Mouse (Mus musculus) thymus, adult 18-20 months (tissue): ENCODE results near the gene Dnah9.

Experiments
- DNase-seq, 2 experiments: peaks; one replicate each; pipeline ENCODE4 v3.0.0; 2022; ENCODE audit warnings: mixed read lengths in 2 of 2

The Dnah9 gene

DNA sequence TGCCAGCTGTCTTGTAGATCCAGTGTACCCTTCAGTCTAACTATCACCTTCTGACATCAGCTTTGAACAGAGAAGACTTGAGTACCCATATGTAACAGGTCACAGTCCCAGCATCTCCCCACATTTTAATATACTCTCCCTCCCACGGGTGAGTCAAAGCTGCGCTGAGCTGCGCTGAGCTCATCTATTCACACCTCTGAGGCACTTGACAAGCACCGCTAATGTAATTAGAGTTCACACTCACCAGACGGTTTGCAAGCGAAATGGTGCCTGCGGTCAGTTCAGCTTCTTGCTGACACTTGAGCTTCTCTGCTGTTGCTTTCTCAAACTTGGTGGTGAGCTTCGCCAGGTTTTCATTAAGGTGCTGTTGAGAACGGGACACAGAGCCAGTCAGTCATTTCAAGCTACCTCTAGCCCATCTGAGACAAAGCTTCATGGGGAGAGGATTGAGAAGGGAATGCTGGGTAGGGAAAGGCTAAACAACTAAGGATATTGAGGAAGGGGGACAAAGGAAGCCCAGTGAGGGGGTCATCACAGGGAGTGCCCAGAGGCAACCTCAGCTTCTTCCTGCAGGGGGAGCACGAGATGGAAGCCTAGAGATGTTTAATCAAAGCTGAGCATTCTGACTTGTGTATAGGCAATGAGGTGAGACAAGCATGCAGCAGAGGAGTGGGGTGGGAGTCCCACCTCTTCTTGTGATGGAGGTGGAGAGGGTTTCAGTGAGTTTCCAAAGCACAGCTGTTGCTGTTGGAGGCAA is 249.7 kb downstream of the Dnah9 start:
- DNase-seq, result no peak

DNA sequence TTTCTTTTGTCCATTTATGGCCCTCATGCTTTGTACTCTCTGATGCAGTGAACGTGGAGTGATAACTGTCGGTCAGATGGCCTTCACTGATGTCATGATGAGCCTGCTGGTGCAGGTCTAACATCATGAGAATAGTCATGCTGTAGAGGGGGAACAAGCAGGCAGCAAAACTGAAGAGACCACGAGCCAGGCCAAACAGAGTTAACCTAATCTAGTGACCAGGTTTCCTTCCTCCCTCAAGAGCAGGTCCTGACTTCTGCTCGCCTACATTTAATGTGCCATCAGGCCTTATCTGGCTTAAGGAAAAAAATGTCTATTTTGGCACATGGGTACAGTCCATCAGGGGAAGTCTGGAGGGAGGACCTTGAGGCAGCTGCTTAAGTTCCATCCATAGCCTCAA is 259.2 kb downstream of the Dnah9 start:
- DNase-seq, result no peak

DNA sequence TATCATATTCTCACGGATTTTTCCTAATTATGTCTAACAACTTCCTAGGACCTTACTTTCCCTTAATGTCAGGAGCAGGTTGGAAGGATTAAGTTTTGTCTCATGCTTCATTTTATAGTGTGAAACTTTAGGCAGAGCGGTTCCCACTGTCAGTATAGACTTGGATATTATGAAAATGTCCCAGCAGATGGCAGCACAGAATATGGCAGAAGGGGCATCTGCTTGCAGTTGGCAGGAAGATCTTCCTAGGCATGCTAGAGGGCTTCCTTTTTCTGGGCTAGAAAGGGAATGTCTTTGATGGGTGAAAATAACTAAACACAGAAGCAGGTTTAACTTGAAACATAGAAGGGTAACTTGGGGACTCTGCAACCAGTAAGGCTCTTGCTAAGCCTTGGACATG is 262.9 kb downstream of the Dnah9 start:
- no peak for DNase-seq

- DNase-seq, result no peak
Observed at GRCm38 (mm10) chr11:65903944-65904343, 264.4 kb downstream of the Dnah9 start.

DNA sequence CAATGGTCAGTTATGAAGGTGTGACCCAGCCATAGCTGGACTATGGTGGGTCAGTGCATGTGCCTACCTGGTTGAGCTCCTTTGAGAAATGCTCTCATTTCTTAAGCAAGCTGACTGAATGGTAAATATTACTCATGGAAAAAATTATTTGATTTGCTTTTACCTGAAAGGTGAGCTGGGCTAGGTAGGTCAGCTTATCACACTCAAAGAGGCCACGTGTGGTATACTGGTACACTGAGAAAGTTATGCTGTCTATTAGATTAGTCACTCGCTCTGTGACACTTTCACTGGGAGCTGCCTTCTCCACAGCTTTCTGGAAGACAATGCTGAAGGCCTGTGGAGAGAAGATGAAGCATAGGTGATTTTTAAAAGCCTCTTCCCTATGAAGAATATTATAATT is 286.9 kb downstream of the Dnah9 start:
- no peak for DNase-seq

GRCm38 (mm10) chr11:65877146-65877775 is 291.1 kb downstream of the Dnah9 start:
- no peak for DNase-seq

DNA sequence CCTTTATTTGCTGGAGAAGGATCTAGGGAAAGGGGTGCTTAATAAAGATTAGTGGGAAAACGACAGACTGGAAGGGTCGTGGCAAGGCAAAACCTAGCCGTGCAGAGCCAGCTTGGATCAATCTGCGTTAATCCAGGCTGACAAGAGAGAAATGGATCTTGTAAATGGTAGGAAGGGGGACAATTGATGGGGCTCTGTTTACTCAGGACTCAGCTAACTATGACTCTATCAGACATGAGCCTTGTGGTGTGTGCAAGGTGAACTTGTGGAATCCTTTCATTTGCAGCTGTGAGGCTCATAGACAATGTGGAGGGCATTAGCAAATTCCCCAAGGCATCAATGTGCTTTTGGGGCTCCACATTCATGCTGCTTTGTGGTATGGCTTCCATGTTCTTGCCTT is 306.9 kb downstream of the Dnah9 start:
- DNase-seq, result no peak

DNA sequence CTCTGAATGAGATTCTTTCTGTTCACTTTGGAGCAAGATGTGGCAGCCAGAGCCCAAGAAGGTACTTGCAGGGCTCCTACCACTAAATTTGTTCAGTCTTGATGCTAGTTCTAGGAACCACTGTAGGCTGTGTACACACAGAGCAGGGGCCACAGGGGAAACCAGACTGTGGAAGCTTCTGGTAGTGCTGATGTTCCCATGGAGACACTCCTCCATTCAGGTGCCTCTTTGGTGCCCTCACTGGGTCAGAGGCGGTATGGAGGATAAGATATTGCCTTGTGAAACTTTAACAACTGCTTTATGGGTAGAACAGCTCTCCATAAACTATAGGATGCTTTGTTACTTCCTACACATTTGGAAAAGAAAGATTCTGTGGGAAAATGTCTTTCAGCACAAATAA is 316.3 kb downstream of the Dnah9 start:
- no peak for DNase-seq

DNA sequence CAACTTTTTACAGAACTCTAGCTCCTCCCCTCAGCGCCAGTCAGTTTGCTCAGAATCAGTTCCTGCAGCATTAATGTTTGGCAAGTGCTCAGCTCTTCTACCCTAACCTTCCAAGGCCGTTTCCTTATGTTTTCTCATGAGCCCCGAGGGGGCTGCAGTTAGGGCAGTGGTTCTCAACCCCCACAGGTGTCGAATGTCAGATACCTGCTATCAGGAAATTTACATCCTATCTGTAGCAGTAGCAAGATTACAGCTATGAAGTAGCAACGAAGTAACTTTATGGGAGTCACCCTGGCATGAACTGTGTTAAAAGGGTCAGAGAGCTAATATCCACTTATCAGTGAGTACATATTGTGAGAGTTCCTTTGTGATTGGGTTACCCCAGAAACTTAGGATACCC is 321.9 kb downstream of the Dnah9 start:
- no peak for DNase-seq

GRCm38 (mm10) chr11:65838999-65839398 is 329.4 kb downstream of the Dnah9 start:
- DNase-seq, result no peak

GRCm38 (mm10) chr11:65824556-65824955 is 343.8 kb downstream of the Dnah9 start:
- DNase-seq, result no peak

- peak; percentile 12 to 18 for DNase-seq
Observed at GRCm38 (mm10) chr11:65820877-65821276, 347.5 kb downstream of the Dnah9 start.

DNA sequence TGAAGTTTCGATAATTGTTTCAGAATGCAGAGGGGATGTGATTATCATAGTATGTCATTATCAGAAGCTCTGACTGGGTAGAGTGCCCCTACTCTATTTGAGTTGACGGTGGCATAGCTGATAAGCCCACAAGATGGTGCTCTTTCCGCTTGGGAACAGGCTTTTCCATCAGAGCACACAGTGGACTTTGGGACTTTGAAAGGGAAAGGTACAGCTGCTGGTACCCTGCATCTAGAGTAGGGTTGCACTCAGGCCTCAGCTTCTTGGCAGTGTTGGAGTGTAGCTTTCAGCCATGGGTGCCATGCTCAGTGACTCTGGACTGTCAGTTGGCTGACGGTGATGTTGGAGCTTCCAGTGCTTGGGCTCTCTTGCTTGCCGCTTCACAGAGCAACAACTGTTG is 348.1 kb downstream of the Dnah9 start:
- DNase-seq, result no peak

DNA sequence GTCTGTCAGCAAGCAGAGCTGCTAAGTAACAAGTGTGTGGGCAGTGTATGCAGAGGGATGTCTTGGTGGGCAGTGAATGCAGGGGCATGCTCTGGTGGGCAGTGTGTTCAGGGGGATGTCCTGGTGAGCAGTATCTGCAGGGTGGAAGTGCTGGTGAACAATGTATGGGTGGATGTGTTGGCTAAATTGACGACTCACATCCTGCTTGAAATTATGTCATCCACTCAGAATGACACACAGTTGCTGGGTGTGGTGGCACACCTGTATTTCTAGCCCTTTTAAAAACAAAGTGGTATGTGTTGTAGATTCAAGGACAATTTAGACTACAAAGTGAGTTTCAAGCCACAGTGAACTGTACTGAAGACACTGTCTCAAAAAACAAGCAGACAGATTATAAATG is 350.2 kb downstream of the Dnah9 start:
- DNase-seq, result no peak

- no peak for DNase-seq
Observed at GRCm38 (mm10) chr11:65816237-65816636, 352.1 kb downstream of the Dnah9 start.

DNA sequence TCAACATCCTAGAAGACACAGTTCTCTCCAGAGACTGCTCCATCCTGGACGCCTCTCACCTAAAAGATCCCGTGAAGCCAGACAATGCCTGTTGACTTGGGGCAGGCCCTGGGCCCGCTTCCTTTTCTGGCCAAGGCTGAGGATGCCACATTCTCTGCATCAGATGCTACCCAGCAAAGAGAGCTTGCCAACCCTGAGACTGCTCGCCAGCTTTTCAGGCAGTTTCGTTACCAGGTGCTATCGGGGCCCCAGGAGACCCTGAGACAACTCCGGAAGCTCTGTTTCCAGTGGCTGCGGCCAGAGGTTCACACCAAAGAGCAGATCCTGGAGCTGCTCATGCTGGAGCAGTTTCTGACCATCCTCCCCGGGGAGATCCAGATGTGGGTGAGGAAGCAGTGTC is 354.0 kb downstream of the Dnah9 start:
- DNase-seq, result no peak

GRCm38 (mm10) chr11:65812088-65812487 is 356.3 kb downstream of the Dnah9 start:
- no peak for DNase-seq

DNA sequence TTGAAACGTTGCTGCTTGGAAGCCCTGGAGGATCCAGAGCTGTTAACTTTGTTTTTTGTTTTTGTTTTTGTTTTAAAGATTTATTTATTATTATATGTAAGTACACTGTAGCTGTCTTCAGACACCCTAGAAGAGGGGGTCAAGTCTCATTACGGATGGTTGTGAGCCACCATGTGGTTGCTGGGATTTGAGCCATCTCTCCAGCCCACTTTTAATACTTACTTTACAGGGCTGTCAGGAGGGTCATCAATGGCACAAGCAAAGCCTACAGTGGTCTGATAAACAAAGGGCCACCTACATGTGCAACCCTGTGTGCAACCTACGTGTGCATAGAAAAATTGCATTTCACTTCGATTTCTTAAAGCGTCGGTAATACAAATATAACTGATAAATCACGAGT is 360.8 kb downstream of the Dnah9 start:
- no peak for DNase-seq

GRCm38 (mm10) chr11:65806909-65807504 is 361.3 kb downstream of the Dnah9 start, which contains the start of gene Zkscan6:
Zkscan6 (plus strand) TSS chr11:65807175.
- peak; percentile 81 to 89 for DNase-seq

- DNase-seq, result peak; percentile 9 to 47
Observed at GRCm38 (mm10) chr11:65806321-65806904, 361.9 kb downstream of the Dnah9 start.

DNA sequence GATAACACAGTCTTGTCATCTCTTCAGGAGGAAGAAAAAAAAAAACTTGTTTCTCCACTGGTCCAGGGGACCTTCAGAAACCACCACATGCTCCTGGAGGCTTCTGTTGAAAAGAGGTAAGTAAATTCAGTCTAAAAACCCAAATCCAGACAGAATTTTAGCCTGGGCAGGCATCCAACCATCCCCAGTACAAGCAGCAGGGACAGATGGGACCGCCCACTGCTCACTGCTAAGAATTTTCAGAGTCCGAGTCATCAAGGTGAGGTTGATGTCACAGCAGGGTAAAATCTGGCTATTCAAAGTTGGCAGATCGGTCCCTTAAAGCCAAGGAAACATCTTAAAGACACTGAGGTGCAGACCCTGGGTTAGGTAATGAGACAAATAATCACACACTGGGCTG is 366.5 kb downstream of the Dnah9 start:
- DNase-seq, result no peak

GRCm38 (mm10) chr11:65795896-65796295 is 372.5 kb downstream of the Dnah9 start:
- DNase-seq, result no peak

DNA sequence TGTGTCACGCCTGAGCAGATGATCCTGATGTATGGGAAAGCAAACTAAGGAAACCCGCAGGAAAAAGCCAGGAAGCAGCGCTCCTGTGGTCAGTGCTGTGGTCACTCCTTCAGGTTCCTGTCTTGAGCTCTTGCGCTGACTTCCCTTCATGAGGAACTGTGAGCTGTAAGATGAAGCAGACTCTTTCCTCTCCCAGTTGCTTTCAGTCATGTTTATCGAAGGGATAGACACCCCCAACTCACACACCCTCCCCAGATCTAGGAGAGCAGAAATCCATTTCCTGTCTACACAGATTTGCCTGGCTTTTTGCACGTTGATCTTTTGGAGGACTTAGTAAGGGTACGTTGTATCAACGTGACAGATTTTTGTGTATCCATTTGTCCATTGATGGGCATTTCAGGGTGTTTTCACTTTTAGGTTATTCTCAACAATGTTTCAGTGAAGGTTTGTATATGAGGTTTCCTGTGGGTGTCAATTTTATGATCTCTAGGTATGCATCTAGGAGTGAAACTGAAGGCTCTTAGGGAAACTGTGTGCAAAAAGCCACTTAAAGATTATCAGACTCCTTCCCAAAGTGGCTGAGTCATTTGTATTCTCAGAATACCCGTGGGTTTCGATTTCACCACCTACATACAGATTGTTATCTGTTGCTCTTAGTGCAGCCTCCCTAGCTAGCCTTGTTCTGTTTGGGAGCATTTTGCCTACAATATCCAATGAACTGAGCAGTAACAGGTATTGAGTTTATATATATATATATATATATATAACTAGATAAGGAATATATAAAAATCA is 373.7 kb downstream of the Dnah9 start:
- no peak for DNase-seq
